Mouse (Mus musculus) myocyte (in vitro differentiated cells): ENCODE data around the gene Tiam1. TPM values are rescaled to one million over a fixed set of nuclear protein-coding genes. Genes with fewer than 3 reads are reported as not detected.

Source experiments
- H3K27me3 ChIP-seq: one replicate; pipeline ENCODE4 v1.6.1; 2011; ENCODE audit not compliant: control insufficient read depth, insufficient read depth, insufficient read length
- H3K36me3 ChIP-seq: one replicate; pipeline ENCODE4 v1.6.1; 2011; ENCODE audit not compliant: control insufficient read depth, insufficient read depth
- H3K4me2 ChIP-seq: one replicate; pipeline ENCODE4 v1.6.1; 2011; ENCODE audit warnings: low read depth, control low read depth
- H3K4me3 ChIP-seq: one replicate; pipeline ENCODE4 v1.5.1; 2011; ENCODE audit warnings: mild to moderate bottlenecking, control low read depth, moderate library complexity
- H3K79me2 ChIP-seq: one replicate; pipeline ENCODE4 v1.6.1; 2011; ENCODE audit not compliant: control insufficient read depth, insufficient read depth
- H3ac ChIP-seq: one replicate; pipeline ENCODE4 v1.6.1; 2011; ENCODE audit not compliant: control insufficient read depth, insufficient read length
- CEBPB ChIP-seq: IDR thresholded peaks from 2 replicates; pipeline ENCODE4 v1.6.1; 2011; ENCODE audit warnings: mild to moderate bottlenecking, moderate library complexity; ENCODE audit not compliant: poor library complexity, insufficient read depth, severe bottlenecking
- E2F4 ChIP-seq: IDR thresholded peaks from one replicate; pipeline ENCODE4 v1.6.1; 2011; ENCODE audit warnings: mild to moderate bottlenecking, control low read depth, moderate library complexity; ENCODE audit not compliant: insufficient read depth
- MAX ChIP-seq: IDR thresholded peaks from one replicate; pipeline ENCODE4 v1.6.1; 2011; ENCODE audit warnings: low read depth, mild to moderate bottlenecking, control low read depth
- MYOD1 ChIP-seq, 3 experiments: IDR thresholded peaks; one replicate each; pipeline ENCODE4 v1.6.1; 2011; ENCODE audit warnings: control low read depth in 2 of 3, low read depth in 2 of 3, mild to moderate bottlenecking in 2 of 3, moderate library complexity in 1 of 3; ENCODE audit not compliant: insufficient read length in 2 of 3, control insufficient read depth in 1 of 3
- MYOG ChIP-seq, 3 experiments: IDR thresholded peaks; one replicate each; pipeline ENCODE4 v1.6.1; 2011; ENCODE audit warnings: control low read depth in 2 of 3, low read depth in 2 of 3, mild to moderate bottlenecking in 2 of 3; ENCODE audit not compliant: insufficient read length in 2 of 3, control insufficient read depth in 1 of 3, insufficient read depth in 1 of 3
- POLR2A ChIP-seq: IDR thresholded peaks from one replicate; pipeline ENCODE4 v1.6.1; 2011; ENCODE audit warnings: low read depth, mild to moderate bottlenecking, control low read depth, moderate library complexity; ENCODE audit not compliant: insufficient read length
- POLR2AphosphoS2 ChIP-seq: IDR thresholded peaks from one replicate; pipeline ENCODE4 v1.6.1; 2011; ENCODE audit warnings: low read depth, control low read depth; ENCODE audit not compliant: insufficient read length
- REST ChIP-seq: IDR thresholded peaks from one replicate; pipeline ENCODE4 v1.6.1; 2011; ENCODE audit warnings: mild to moderate bottlenecking, control low read depth, moderate library complexity; ENCODE audit not compliant: insufficient read depth, insufficient read length
- SRF ChIP-seq: IDR thresholded peaks from one replicate; pipeline ENCODE4 v1.6.1; 2011; ENCODE audit warnings: low read depth; ENCODE audit not compliant: control insufficient read depth, insufficient read length
- TCF12 ChIP-seq: IDR thresholded peaks from one replicate; pipeline ENCODE4 v1.6.1; 2011; ENCODE audit warnings: mild to moderate bottlenecking, control low read depth; ENCODE audit not compliant: poor library complexity, insufficient read depth, severe bottlenecking
- TCF3 ChIP-seq: IDR thresholded peaks from one replicate; pipeline ENCODE4 v1.6.1; 2011; ENCODE audit warnings: low read depth, control low read depth; ENCODE audit not compliant: insufficient read length
- USF1 ChIP-seq: IDR thresholded peaks from one replicate; pipeline ENCODE4 v1.6.1; 2011; ENCODE audit warnings: low read depth, mild to moderate bottlenecking, control low read depth, moderate library complexity
- polyA plus RNA-seq: library from polyadenylated mRNA; unstranded; fragments of >200 nt; fragmentation: generic; extraction: Trizol; gene quantifications from one replicate; pipeline ENCODE4 v1.2.1, GENCODE M21; 2012; ENCODE audit warnings: missing spikeins

Tiam1 gene
- polyA plus RNA-seq, 1 experiment = 2.2 TPM

- Histone ChIP-seq H3ac (no peak overlapping the region), H3K27me3 (no peaks in the 10 kb centered on the region), H3K4me2 (no peak overlapping the region), H3K79me2 (no peaks in the 10 kb centered on the region), H3K4me3 (no peak overlapping the region), H3K36me3 (no peaks in the 10 kb centered on the region)
- TF ChIP-seq USF1 = no peak
- TF ChIP-seq MYOG (IDR thresholded peaks at IDR 0.05; ENCODE audit: control insufficient read depth in 1 of 3, insufficient read depth in 1 of 3, insufficient read length in 2 of 3, low read depth in 2 of 3) = no peak
- TF ChIP-seq SRF = no peak
- TF ChIP-seq POLR2A = no peak
- TF ChIP-seq TCF12 = no peak
- no peak for TF ChIP-seq CEBPB
- TF ChIP-seq MYOD1 (IDR thresholded peaks at IDR 0.05; ENCODE audit: control insufficient read depth in 1 of 3, insufficient read length in 2 of 3, low read depth in 2 of 3) = no peak
- no peak for TF ChIP-seq E2F4
- no peak for TF ChIP-seq MAX
- TF ChIP-seq TCF3 = no peak
- TF ChIP-seq REST = no peak
- no peak for TF ChIP-seq POLR2AphosphoS2
Observed at GRCm38 (mm10) chr16:89968058-89968457, 175.5 kb downstream of the Tiam1 start.

GRCm38 (mm10) chr16:89962876-89963275 is 180.7 kb downstream of the Tiam1 start:
- H3K27me3 ChIP-seq = no peaks in the 10 kb centered on the region
- no peak overlapping the region for H3ac ChIP-seq

DNA sequence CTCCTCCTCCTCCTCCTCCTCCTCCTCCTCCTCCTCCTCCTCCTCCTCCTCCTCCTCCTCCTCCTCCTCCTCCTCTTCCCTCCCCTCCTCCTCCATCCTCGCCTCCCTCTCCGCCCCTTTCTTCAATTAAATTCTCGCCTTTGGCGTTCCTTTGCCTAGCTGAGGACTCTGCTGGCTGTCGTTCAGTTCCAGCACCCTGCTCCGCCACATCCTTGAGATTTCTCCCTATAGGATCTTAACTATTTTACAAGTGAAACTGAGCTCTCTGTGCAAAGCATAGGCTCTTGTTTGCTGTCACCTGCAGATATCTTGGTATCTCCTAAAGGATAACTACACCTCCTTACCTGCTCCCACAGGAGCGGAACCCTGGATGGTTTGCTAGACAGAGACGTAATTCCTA is 182.7 kb downstream of the Tiam1 start:
- Histone ChIP-seq H3K4me3 (peak overlapping the region; percentile 30), H3K27me3 (no peaks in the 10 kb centered on the region), H3K4me2 (peak overlapping the region; percentile 55), H3K36me3 (no peaks in the 10 kb centered on the region), H3K79me2 (no peaks in the 10 kb centered on the region), H3ac (no peak overlapping the region)
- TF ChIP-seq POLR2A (no peak), USF1 (no peak), MYOD1 (IDR thresholded peaks at IDR 0.05; ENCODE audit: control insufficient read depth in 1 of 3, insufficient read length in 2 of 3, low read depth in 2 of 3) (no peak), REST (no peak), TCF3 (no peak), MAX (no peak), SRF (no peak), CEBPB (no peak), POLR2AphosphoS2 (no peak), TCF12 (no peak), E2F4 (no peak), MYOG (IDR thresholded peaks at IDR 0.05; ENCODE audit: control insufficient read depth in 1 of 3, insufficient read depth in 1 of 3, insufficient read length in 2 of 3, low read depth in 2 of 3) (no peak)

More at GRCm38 (mm10) chr16:89962876-89963275, 180.7 kb downstream of the Tiam1 start:
- TF ChIP-seq MYOG (IDR thresholded peaks at IDR 0.05; ENCODE audit: control insufficient read depth in 1 of 3, insufficient read depth in 1 of 3, insufficient read length in 2 of 3, low read depth in 2 of 3) (no peak), TCF3 (no peak), CEBPB (no peak), SRF (no peak), POLR2A (no peak), USF1 (no peak), TCF12 (no peak), E2F4 (no peak), MYOD1 (IDR thresholded peaks at IDR 0.05; ENCODE audit: control insufficient read depth in 1 of 3, insufficient read length in 2 of 3, low read depth in 2 of 3) (no peak), REST (no peak), POLR2AphosphoS2 (no peak), MAX (no peak)
- H3K79me2 ChIP-seq = no peaks in the 10 kb centered on the region
- H3K4me2 ChIP-seq = no peak overlapping the region
- no peaks in the 10 kb centered on the region for H3K36me3 ChIP-seq
- no peak overlapping the region for H3K4me3 ChIP-seq

DNA sequence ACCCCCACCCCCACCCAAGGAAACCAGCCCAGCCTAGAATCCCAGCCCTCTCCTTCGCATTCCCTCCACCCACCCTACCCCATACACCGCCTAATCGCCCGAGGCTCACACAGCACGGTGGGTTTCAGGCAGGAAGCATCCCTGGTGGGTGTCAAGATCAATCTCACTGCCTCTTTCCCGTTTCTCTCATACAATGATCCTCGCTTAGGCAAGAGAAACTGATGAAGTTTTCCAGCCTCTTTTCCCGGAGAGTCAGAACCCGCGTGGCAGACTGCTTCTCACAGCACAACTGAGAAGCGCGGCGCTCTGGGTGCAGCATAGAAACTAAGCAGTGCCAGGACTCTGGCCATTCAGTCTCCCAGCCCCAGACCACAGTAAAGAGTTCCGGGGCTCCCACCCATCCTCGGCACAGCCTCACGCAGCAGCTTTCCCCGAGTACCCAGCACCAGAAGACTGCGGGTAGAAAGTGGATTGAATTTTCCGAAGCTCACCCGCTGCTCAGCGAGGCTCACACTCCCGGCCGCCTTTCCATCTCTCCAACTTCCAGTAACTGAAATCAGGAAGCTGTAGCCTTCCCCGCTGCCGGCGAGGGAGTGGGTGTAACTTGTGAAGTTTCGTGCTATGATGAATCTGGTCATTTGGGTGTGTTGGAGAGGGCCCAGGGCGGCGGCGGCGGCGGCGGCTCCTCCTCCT is 183.2 kb downstream of the Tiam1 start:
- TF ChIP-seq MYOD1 (IDR thresholded peaks at IDR 0.05; ENCODE audit: control insufficient read depth in 1 of 3, insufficient read length in 2 of 3, low read depth in 2 of 3) (no peak), SRF (no peak), MYOG (IDR thresholded peaks at IDR 0.05; ENCODE audit: control insufficient read depth in 1 of 3, insufficient read depth in 1 of 3, insufficient read length in 2 of 3, low read depth in 2 of 3) (no peak), POLR2AphosphoS2 (no peak), TCF12 (no peak), USF1 (no peak), E2F4 (no peak), MAX (no peak), REST (no peak), POLR2A (no peak), CEBPB (no peak), TCF3 (no peak)
- no peaks in the 10 kb centered on the region for H3K36me3 ChIP-seq
- peak overlapping the region; percentile 30 for H3K4me3 ChIP-seq
- H3K79me2 ChIP-seq = no peaks in the 10 kb centered on the region
- no peak overlapping the region for H3ac ChIP-seq
- H3K4me2 ChIP-seq = peak overlapping the region; percentile 93
- H3K27me3 ChIP-seq = no peaks in the 10 kb centered on the region
